Mouse (Mus musculus): ENCODE results near the gene Mif4gd. TPM values are rescaled to one million over a fixed set of nuclear protein-coding genes. Genes with fewer than 3 reads are reported as not detected.
"Not testable (repeated sequence)": the region's sequence is repeated elsewhere in the genome, so short reads cannot be mapped to it uniquely, and the experiment has no call there.

The Mif4gd gene
- 120 and 127 TPM in 2 replicates for polyA plus RNA-seq (2012; ENCODE audit: insufficient read depth, insufficient read length, missing spikeins)

- Histone ChIP-seq H3K4me3 (ENCODE audit: insufficient read depth, low read depth, low read length) (peak within 1 kb of the TSS; percentile 83), H3K4me1 (ENCODE audit: control insufficient read depth, insufficient read depth, insufficient read length, low read length) (peaks cover 15% of the 10 kb centered on the region), H3K27ac (replicated peaks; ENCODE audit: low read depth, low read length) (peak within 1 kb of the TSS; percentile 92)
Observed at GRCm38 (mm10) chr11:115612410-115613137, at the start of gene Mif4gd. TSS of gene Mif4gd (minus strand) at chr11:115612969.

DNA sequence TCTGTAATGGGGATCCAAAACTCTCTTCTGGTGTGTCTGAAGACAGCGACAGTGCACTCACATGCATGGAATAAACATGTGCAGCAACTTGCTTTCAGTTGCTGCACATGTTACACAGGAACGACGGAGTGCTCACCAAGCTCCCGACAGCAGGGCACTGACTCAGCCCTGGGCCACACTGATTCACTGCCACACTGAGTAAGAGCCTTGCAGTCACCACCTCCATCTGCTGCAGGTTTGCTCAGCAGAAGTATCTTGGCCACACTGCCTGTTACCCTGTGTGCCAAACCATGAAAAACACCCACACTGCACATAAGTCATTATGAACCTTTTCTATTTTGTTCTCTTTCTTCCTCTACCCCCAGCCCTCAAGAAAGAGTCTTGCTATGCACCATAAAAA, 47.6 kb upstream of the Mif4gd start:
- Histone ChIP-seq H3K27ac (replicated peaks; ENCODE audit: low read depth, low read length) (no peak overlapping the region), H3K4me1 (ENCODE audit: control insufficient read depth, insufficient read depth, insufficient read length, low read length) (no peaks in the 10 kb centered on the region; the same call in 1 of the 2 replicates), H3K4me3 (ENCODE audit: insufficient read depth, low read depth, low read length) (no peak overlapping the region)

DNA sequence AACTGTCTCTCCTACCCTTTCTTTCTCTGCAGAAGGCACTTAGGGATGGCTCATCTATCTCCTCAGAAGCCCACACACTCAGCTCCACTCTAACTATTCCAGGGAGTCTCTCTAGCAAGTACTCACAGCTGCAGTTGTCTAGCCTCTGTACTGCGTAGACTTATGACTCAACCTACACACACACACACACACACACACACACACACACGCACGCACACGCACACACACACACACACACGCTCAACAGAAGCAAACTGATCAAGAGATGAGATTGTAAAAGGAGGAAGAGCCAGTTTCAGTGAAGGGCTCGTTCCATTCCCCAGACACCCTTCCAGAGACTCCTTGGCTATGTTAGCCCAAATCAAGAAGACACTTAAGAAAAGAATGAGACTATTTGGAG, 45.8 kb upstream of the Mif4gd start:
- no peak overlapping the region for H3K27ac ChIP-seq (replicated peaks; ENCODE audit: low read depth, low read length)
- no peak overlapping the region for H3K4me3 ChIP-seq (ENCODE audit: insufficient read depth, low read depth, low read length)
- no peaks in the 10 kb centered on the region; the same call in 1 of the 2 replicates for H3K4me1 ChIP-seq (ENCODE audit: control insufficient read depth, insufficient read depth, insufficient read length, low read length)

DNA sequence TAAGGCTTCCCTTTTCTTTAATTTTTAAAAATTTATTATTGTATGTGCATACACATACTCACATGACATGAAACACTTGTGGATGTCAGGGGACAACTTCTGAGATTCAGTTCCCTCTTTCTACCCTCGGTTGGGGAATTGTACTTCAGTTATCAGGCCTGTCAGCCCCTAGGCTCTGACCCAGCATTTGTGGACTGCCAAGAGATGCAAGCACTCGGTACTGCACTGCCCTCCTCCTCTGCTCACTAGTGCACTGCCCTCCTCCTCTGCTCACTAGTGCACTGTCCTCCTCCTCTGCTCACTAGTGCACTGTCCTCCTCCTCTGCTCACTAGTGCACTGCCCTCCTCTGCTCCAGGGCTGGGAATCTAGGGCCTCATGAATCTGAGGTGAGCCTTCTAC, 41.4 kb upstream of the Mif4gd start:
- Histone ChIP-seq H3K4me1 (ENCODE audit: control insufficient read depth, insufficient read depth, insufficient read length, low read length) (peaks cover 2% of the 10 kb centered on the region), H3K27ac (replicated peaks; ENCODE audit: low read depth, low read length) (no peak overlapping the region), H3K4me3 (ENCODE audit: insufficient read depth, low read depth, low read length) (no peak overlapping the region)

GRCm38 (mm10) chr11:115653194-115653593, 40.4 kb upstream of the Mif4gd start:
- Histone ChIP-seq H3K27ac (replicated peaks; ENCODE audit: low read depth, low read length) (0 out of 2 replicates have a peak overlapping the region, but pooled peaks have one; percentile 47), H3K4me1 (ENCODE audit: control insufficient read depth, insufficient read depth, insufficient read length, low read length) (peaks cover 2% of the 10 kb centered on the region), H3K4me3 (ENCODE audit: insufficient read depth, low read depth, low read length) (no peak overlapping the region)

GRCm38 (mm10) chr11:115651680-115652079, 38.9 kb upstream of the Mif4gd start:
- Histone ChIP-seq H3K4me3 (ENCODE audit: insufficient read depth, low read depth, low read length) (no peak overlapping the region), H3K27ac (replicated peaks; ENCODE audit: low read depth, low read length) (no peak overlapping the region), H3K4me1 (ENCODE audit: control insufficient read depth, insufficient read depth, insufficient read length, low read length) (peaks cover 2% of the 10 kb centered on the region)

GRCm38 (mm10) chr11:115649706-115650105, 36.9 kb upstream of the Mif4gd start:
- H3K4me3 ChIP-seq (ENCODE audit: insufficient read depth, low read depth, low read length), result no peak overlapping the region
- H3K4me1 ChIP-seq (ENCODE audit: control insufficient read depth, insufficient read depth, insufficient read length, low read length), result peaks cover 2% of the 10 kb centered on the region
- no peak overlapping the region for H3K27ac ChIP-seq (replicated peaks; ENCODE audit: low read depth, low read length)

DNA sequence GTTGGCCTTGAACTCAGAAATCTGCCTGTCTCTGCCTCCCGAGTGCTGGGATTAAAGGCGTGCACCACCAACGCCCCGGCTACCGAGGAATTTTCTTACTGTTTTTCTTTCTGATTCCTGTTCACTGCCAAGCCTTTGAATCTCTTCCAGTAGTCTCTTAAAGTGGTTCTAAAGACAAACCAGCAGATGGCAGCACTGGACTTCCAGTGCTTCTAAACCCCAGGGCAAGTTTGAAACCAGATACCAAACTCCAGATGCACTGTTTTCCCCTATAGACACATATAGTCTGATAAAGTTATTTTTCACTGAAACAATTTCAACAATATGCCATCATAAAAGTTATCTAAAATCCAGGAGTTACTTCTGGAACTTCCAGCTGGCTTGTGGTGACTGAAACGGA, 34.7 kb upstream of the Mif4gd start:
- Histone ChIP-seq H3K4me1 (ENCODE audit: control insufficient read depth, insufficient read depth, insufficient read length, low read length) (no peaks in the 10 kb centered on the region), H3K4me3 (ENCODE audit: insufficient read depth, low read depth, low read length) (no peak overlapping the region), H3K27ac (replicated peaks; ENCODE audit: low read depth, low read length) (no peak overlapping the region)

DNA sequence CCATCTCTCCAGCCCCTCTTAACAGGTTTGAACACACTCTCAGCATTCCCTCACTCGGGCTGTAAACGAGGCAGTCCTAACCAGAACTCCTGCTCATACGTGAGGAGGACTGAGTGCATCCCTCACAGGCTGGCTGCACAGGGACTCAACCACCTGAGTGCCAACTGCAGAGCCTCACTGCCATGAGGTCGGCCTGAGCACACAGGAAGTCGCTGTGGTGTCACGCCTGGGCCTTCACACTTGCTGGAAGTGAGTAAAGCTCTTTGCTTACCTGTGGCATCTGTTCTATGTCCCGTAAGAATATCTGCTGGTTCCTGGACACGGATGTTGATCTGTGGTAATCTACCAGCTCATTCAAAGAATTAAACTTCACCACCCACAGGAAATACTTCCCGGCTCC, 33.7 kb upstream of the Mif4gd start:
- no peaks in the 10 kb centered on the region for H3K4me1 ChIP-seq (ENCODE audit: control insufficient read depth, insufficient read depth, insufficient read length, low read length)
- no peak overlapping the region for H3K27ac ChIP-seq (replicated peaks; ENCODE audit: low read depth, low read length)
- H3K4me3 ChIP-seq (ENCODE audit: insufficient read depth, low read depth, low read length), result no peak overlapping the region

DNA sequence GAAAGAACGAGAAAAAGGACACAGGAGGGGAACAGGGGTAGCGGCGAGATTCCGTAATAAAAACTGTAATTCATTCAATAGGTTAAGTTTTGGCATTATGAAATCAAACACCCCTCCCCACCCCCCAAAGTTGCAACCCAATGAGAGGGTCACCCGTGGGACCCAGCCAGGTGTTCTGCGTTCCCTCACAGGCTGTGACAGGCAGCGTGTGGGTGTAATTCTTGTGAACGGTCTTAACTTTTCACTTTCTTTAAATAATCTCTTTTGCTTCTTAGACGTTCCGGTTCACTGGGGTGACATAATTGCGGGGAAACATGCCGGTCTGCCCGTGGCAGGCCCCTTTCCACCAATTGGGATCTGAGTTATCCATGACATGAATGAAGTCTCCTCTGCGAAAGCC, 32.7 kb upstream of the Mif4gd start:
- not testable (repeated sequence) for H3K27ac ChIP-seq (replicated peaks; ENCODE audit: low read depth, low read length); H3K4me1 ChIP-seq (ENCODE audit: control insufficient read depth, insufficient read depth, insufficient read length, low read length); H3K4me3 ChIP-seq (ENCODE audit: insufficient read depth, low read depth, low read length)

- H3K27ac ChIP-seq (replicated peaks; ENCODE audit: low read depth, low read length), result no peak overlapping the region
- H3K4me3 ChIP-seq (ENCODE audit: insufficient read depth, low read depth, low read length), result no peak overlapping the region
- no peaks in the 10 kb centered on the region for H3K4me1 ChIP-seq (ENCODE audit: control insufficient read depth, insufficient read depth, insufficient read length, low read length)
Observed at GRCm38 (mm10) chr11:115644308-115644707, 31.5 kb upstream of the Mif4gd start.

- Histone ChIP-seq H3K27ac (replicated peaks; ENCODE audit: low read depth, low read length) (no peak overlapping the region), H3K4me3 (ENCODE audit: insufficient read depth, low read depth, low read length) (no peak overlapping the region), H3K4me1 (ENCODE audit: control insufficient read depth, insufficient read depth, insufficient read length, low read length) (no peaks in the 10 kb centered on the region)
Observed at GRCm38 (mm10) chr11:115643265-115643664, 30.5 kb upstream of the Mif4gd start.

GRCm38 (mm10) chr11:115642705-115643104, 29.9 kb upstream of the Mif4gd start:
- Histone ChIP-seq H3K4me3 (ENCODE audit: insufficient read depth, low read depth, low read length) (no peak overlapping the region), H3K27ac (replicated peaks; ENCODE audit: low read depth, low read length) (no peak overlapping the region), H3K4me1 (ENCODE audit: control insufficient read depth, insufficient read depth, insufficient read length, low read length) (no peaks in the 10 kb centered on the region)

DNA sequence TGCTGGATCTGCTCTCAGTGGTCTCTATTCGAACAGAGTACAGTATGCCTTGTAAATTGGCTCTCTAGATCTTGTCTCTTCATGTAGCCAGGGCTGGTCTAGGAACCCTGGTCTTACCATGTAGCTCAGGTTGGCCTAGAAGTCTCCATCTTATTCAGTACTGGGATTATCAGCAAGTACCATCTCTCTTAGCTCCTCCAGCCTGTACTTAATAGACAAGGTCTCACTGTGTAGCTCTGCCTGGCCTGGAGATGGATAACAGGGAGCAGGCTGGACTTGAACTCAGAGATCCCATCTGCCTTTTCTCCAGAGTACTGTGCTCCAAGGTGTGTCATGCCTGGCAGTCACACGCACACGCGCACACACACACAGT, 28.9 kb upstream of the Mif4gd start:
- no peak overlapping the region for H3K4me3 ChIP-seq (ENCODE audit: insufficient read depth, low read depth, low read length)
- H3K27ac ChIP-seq (replicated peaks; ENCODE audit: low read depth, low read length), result no peak overlapping the region
- no peaks in the 10 kb centered on the region for H3K4me1 ChIP-seq (ENCODE audit: control insufficient read depth, insufficient read depth, insufficient read length, low read length)

GRCm38 (mm10) chr11:115640978-115641663, 28.4 kb upstream of the Mif4gd start:
- H3K4me1 ChIP-seq (ENCODE audit: control insufficient read depth, insufficient read depth, insufficient read length, low read length), result no peaks in the 10 kb centered on the region
- H3K27ac ChIP-seq (replicated peaks; ENCODE audit: low read depth, low read length), result no peak overlapping the region
- H3K4me3 ChIP-seq (ENCODE audit: insufficient read depth, low read depth, low read length), result no peak overlapping the region

GRCm38 (mm10) chr11:115640311-115640828, 27.6 kb upstream of the Mif4gd start:
- H3K4me1 ChIP-seq (ENCODE audit: control insufficient read depth, insufficient read depth, insufficient read length, low read length), result no peaks in the 10 kb centered on the region
- H3K27ac ChIP-seq (replicated peaks; ENCODE audit: low read depth, low read length), result no peak overlapping the region
- no peak overlapping the region for H3K4me3 ChIP-seq (ENCODE audit: insufficient read depth, low read depth, low read length)
